Mouse (Mus musculus) CH12F3 (cell line): ENCODE measurements around the gene Slc17a2.

Source experiments
- in situ Hi-C: fragments of 300-500 bp; cut with MboI; formaldehyde crosslinking; loops from 2 replicates; pipeline ENCODE4 v1.14.3; 2020; ENCODE audit warnings: low sequenced_read_pairs

The Slc17a2 gene

GRCm38 (mm10) chr13:23806422-23807052 is at the start of gene Slc17a2:
TSS of gene Slc17a2 (plus strand) at chr13:23806993.
- in situ Hi-C loops, result no loop called here

DNA sequence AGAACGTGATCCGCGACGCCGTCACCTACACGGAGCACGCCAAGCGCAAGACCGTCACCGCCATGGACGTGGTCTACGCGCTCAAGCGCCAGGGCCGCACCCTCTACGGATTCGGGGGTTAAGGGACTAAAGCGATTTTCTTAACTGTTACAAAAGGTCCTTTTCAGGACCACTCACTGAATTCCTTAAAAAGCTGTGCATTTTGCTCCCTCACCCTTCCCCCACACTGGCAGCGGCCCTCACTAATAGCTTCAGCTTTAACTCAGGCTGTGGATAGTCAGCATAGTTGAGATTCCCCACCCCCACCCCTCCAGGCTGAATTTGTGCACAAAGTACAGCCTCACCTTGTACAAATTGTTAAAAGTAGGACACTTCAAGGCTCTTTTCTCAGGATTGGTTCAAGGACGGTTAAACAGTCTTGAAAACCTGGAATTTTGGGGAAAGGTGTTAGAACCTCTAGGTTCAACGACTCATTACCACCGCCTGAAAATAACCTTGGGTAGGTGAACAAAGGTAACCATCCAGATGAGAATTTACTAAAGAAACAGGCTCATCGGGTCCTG is 49.5 kb upstream of the Slc17a2 start:
- in situ Hi-C loops, result loop anchor here (25.0 kb wide), 1 partner anchor 1720 kb away; the partner anchor contains the start of genes Hist1h2ag, Hist1h2ah, Hist1h2bj and Hist1h2bk

- in situ Hi-C loops, result loop anchor here (25.0 kb wide), 1 partner anchor 1721 kb away; the partner anchor contains the start of genes Hist1h2ag, Hist1h2ah, Hist1h2bj and Hist1h2bk
Measured at GRCm38 (mm10) chr13:23757921-23758320, 48.9 kb upstream of the Slc17a2 start.

- in situ Hi-C loops, result loop anchor here (25.0 kb wide), 1 partner anchor 1722 kb away; the partner anchor contains the start of genes Hist1h2ag, Hist1h2ah, Hist1h2bj and Hist1h2bk
Measured at GRCm38 (mm10) chr13:23759251-23759771, 47.5 kb upstream of the Slc17a2 start.

DNA sequence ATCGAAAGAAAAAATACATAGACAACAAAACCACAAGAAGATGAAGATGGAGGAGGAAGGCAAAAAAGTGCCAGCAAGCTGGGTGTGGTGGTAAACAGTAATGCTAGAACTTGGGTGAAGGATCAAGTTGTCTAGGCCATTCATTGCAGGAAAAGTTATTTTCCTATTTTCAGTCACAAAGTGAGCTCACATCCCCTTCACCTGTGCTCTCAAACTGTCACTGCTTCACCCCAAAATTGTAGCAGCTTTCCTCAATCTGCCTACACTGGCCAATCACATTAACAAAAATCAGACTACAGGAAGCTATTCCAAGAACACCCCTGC is 46.9 kb upstream of the Slc17a2 start:
- in situ Hi-C loops, result loop anchor here (25.0 kb wide), 1 partner anchor 1723 kb away; the partner anchor contains the start of genes Hist1h2ag, Hist1h2ah, Hist1h2bj and Hist1h2bk

GRCm38 (mm10) chr13:23760240-23760971 is 46.4 kb upstream of the Slc17a2 start:
- in situ Hi-C loops, result loop anchor here (25.0 kb wide), 1 partner anchor 1723 kb away; the partner anchor contains the start of genes Hist1h2ag, Hist1h2ah, Hist1h2bj and Hist1h2bk

- in situ Hi-C loops, result loop anchor here (25.0 kb wide), 1 partner anchor 1724 kb away; the partner anchor contains the start of genes Hist1h2ag, Hist1h2ah, Hist1h2bj and Hist1h2bk
Measured at GRCm38 (mm10) chr13:23760972-23761864, 45.6 kb upstream of the Slc17a2 start, which contains the start of gene Hist1h4a. TSS of gene Hist1h4a (minus strand) at chr13:23761230.

DNA sequence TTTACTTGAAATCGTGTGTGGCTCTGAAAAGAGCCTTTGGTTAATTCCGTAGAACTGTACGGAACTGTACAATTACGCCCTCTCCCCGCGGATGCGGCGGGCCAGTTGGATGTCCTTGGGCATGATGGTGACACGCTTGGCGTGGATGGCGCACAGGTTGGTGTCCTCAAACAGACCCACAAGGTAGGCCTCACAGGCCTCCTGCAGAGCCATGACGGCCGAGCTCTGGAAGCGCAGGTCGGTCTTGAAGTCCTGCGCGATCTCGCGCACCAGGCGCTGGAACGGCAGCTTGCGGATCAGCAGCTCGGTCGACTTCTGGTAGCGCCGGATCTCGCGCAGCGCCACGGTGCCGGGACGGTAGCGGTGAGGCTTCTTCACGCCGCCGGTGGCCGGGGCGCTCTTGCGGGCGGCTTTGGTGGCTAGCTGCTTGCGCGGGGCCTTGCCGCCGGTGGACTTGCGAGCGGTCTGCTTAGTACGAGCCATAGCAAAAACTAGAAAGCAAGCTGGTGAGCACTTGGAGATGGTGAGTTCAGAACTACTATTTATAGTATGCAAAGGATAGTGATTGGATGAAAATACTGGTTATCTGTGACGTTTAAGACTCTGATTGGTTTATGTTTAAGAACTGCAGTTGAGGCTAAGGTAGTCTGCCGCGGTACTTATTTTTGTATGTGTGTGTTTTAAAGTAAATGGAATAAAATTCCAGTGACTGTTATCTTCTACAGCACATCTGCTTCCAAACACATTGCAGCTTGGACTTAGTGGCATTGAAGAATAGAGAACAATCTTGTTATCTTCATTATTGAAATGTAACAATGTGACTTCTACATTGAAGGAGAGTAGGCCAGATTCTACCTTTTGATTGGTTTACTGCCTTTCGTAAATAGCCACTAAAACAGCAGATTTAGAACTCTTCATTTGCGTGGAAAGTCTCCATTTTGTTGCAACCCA is 44.6 kb upstream of the Slc17a2 start, which contains the start of gene Hist1h3a:
Gene Hist1h3a, minus strand, starts transcription at position 516 of the 951 bp plus-strand sequence.
- in situ Hi-C loops, result loop anchor here (25.0 kb wide), 1 partner anchor 1725 kb away; the partner anchor contains the start of genes Hist1h2ag, Hist1h2ah, Hist1h2bj and Hist1h2bk

- in situ Hi-C loops, result loop anchor here (25.0 kb wide), 1 partner anchor 1726 kb away; the partner anchor contains the start of genes Hist1h2ag, Hist1h2ah, Hist1h2bj and Hist1h2bk
Measured at GRCm38 (mm10) chr13:23763242-23763585, 43.6 kb upstream of the Slc17a2 start.

DNA sequence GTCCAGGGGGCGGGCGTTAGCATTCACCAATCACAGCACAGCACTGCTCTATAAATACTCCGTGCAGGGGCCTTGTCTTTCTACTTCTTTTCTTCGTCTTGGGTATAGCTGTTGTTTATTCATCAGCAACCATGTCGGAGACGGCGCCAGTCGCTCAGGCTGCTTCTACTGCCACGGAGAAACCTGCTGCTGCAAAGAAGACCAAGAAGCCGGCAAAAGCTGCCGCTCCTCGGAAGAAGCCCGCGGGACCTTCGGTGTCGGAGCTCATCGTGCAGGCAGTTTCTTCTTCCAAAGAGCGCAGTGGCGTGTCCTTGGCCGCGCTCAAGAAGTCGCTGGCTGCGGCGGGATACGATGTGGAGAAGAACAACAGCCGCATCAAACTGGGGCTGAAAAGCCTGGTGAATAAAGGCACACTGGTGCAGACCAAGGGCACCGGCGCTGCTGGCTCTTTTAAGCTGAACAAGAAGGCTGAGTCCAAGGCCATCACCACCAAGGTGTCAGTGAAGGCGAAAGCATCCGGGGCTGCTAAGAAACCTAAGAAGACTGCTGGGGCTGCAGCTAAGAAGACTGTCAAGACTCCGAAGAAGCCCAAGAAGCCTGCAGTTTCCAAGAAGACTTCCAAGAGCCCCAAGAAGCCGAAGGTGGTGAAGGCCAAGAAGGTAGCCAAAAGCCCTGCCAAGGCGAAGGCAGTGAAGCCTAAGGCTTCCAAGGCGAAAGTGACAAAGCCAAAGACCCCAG is 43.0 kb upstream of the Slc17a2 start, which contains the start of gene Hist1h1a:
Gene Hist1h1a, plus strand, starts transcription at position 81 of the 738 bp plus-strand sequence.
- in situ Hi-C loops, result loop anchor here (25.0 kb wide), 1 partner anchor 1726 kb away; the partner anchor contains the start of genes Hist1h2ag, Hist1h2ah, Hist1h2bj and Hist1h2bk

DNA sequence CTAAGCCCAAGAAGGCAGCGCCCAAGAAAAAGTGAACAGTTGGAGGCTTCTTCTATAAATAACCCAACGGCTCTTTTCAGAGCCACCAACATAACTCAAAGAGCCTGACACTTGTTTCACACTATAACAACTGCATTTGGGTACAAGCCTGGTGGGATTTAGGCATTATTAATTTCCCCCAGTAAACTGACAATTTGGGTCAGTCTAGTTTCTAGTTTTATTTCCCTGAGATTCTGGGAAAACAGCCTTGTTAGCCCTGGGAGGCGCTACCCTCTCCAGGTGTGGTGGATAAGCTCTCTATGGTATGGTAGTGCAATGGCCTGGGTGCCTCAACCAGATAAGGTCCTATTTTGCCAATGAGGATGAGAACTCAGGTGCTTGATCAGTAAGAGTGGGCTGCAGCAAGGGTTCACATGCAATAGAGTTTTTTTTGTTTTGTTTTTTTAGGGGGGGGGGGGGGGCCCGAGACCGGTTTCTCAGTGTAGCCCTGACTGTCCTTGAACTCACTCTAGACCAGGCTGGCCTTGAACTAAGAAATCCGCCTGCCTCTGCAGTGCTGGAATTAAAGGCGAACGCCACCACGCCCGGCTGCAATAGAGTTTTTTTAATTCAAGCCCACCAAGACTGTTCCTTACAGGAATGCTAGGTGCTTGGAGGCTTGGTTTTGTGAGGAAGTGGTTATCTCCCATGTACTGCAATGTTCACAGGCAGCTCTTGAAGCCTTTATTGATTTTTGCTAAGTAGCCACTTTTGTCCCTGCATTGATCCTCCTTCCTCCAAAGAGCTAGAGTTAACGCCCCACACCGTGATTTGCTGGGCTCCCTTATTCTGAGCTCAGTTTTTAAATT is 42.2 kb upstream of the Slc17a2 start:
- in situ Hi-C loops, result loop anchor here (25.0 kb wide), 1 partner anchor 1727 kb away; the partner anchor contains the start of genes Hist1h2ag, Hist1h2ah, Hist1h2bj and Hist1h2bk

DNA sequence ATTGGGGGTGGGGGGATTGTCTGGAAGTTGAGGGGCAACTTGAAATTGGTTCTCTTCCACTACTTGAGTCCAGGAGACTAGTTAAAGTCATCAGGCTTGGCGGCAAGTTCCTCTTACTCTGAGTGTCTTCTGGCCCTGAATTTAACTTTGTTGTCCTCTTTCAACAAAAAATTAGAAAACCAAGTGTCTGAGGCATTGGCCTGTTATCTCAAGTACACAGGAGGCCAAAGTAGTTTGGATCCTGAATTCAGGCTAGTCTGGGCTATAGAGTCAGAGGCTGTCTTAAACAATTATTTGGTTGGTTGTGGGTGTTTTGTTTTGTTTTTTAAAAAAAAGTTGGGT is 41.6 kb upstream of the Slc17a2 start:
- in situ Hi-C loops, result loop anchor here (25.0 kb wide), 1 partner anchor 1728 kb away; the partner anchor contains the start of genes Hist1h2ag, Hist1h2ah, Hist1h2bj and Hist1h2bk

DNA sequence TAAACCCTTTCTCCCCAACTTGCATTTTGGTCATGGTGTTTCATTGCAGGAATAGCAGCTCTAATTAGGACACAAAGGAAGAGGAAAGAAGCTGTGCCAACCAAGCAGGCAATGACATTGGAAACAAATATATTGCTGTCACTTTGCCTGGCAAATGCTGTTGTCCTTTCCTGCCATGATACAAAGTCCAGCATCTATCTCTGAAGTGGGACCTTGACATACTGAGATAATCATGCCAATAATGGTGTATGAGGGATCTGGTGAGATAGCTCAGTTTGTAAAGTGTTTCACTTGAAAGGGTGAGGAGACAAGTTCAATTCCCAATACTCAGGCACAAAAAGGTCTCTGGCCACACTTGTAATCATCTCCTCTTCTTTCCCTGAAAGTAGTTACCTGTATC is 40.0 kb upstream of the Slc17a2 start:
- in situ Hi-C loops, result loop anchor here (25.0 kb wide), 1 partner anchor 1729 kb away; the partner anchor contains the start of genes Hist1h2ag, Hist1h2ah, Hist1h2bj and Hist1h2bk

- in situ Hi-C loops, result loop anchor here (25.0 kb wide), 1 partner anchor 1732 kb away; the partner anchor contains the start of genes Hist1h2ag, Hist1h2ah, Hist1h2bj and Hist1h2bk
Measured at GRCm38 (mm10) chr13:23768834-23769397, 37.9 kb upstream of the Slc17a2 start.

DNA sequence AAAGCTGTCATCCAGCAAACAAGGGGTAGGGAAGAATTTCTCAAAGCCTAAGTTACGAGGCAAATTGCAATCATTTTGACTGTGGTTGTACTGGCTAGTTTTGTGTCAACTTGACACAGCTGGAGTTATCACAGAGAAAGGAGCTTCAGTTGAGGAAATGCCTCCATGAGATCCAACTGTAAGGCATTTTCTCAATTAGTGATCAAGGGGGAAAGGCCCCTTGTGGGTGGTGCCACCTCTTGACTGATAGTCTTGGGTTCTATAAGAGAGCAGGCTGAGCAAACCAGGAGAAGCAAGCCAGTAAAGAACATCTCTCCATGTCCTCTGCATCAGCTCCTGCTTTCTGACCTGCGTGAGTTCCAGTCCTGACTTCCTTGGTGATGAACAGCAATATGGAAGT is 37.2 kb upstream of the Slc17a2 start, which contains the start of gene Trim38:
Gene Trim38, plus strand, starts transcription at position 301 of the 400 bp plus-strand sequence.
- in situ Hi-C loops, result loop anchor here (25.0 kb wide), 1 partner anchor 1732 kb away; the partner anchor contains the start of genes Hist1h2ag, Hist1h2ah, Hist1h2bj and Hist1h2bk
